Mouse (Mus musculus) heart, adult 18-20 months (tissue): ENCODE data around the gene Clip2. TPM values are rescaled to one million over a fixed set of nuclear protein-coding genes. Genes with fewer than 3 reads are reported as not detected.

Experiments used
- DNase-seq, 2 experiments: peaks; one replicate each; pipeline ENCODE4 v3.0.0; 2021 to 2022; ENCODE audit warnings: mixed read lengths in 1 of 2
- long read RNA-seq, 2 experiments: library from polyadenylated mRNA; stranded (forward); transcript quantifications; one replicate each; pipeline ENCODE4 v2.0.0; 2021
- total RNA-seq, 2 experiments: library from RNA; stranded (reverse); gene quantifications; 2 replicates each; pipeline ENCODE4 v1.2.3; 2021

The Clip2 gene
- total RNA-seq: 1 to 10 TPM; 5.8 TPM
- long read RNA-seq, experiment 1: 0 reads
- long read RNA-seq, experiment 2, full-length matches to known transcripts: 1 of 1 reads
- long read RNA-seq, experiment 2, partial matches to known transcripts: 0 of 1 reads
- long read RNA-seq, experiment 2, other reads (novel, unspliced or antisense): 0 of 1 reads

DNA sequence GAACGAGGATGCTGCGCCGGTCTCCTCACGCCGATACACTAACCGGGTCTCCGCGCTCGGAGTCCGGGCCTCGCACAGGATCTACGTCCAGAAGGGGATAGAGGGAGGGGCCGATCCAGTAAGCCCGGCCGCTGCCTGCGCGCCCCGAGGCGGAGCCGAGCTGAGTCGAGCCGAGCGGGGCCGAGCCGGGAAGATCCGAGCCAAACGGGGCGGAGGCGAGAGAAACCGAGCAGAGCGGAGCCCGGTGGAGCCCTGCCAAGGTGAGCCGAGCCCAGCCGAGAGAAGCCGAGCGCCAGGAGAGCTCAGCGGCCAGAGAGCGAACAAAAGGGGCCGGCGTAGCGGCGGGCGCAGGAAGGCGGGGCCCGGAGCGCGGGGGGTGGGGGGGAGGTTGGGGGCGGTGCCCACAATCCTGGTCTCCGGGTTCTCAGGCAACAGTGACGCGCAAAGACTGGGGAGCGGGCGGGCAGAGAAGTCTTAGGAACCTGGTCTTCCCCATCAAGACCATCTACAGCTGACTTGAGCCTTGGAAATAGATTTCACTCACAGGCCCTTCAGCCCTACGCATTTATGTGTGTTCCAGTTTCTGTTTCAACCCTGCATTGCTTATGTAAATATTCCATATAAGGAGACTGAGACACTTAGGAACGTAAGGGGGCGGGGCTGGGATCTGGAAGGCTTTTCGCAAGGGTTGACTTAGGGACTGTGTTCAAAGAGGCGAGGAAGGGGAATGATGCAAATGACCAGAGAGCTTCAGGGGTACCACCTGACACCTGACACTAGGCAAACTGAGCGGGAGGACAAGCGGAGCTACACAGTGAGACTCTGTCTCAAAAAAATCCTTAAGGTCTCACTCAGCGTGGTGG is at the start of gene Clip2:
Clip2 (minus strand) TSS at position 325 of the 863 bp plus-strand sequence.
- DNase-seq: peak; percentile 98 to 99

DNA sequence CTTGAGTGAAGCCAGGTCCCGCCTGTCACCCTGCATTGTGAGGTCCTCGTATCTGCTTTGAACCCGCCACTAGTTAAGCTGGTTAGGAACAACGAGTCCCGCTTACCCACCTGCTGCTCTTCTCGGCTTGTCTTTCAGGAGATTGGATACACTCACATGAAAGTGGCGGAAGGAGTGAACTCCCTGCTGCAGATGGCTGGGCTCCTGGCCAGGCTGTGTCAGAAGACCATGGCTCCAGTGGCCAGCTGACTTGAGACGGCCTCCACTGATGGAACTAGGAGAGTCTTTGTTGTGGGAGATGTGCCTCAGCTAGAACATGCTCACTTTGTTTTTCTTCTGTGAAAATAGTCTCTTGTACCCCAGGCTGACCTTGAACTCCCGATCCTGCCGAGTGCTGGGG is 45.5 kb upstream of the Clip2 start:
- peak; percentile 34 to 40 for DNase-seq

DNA sequence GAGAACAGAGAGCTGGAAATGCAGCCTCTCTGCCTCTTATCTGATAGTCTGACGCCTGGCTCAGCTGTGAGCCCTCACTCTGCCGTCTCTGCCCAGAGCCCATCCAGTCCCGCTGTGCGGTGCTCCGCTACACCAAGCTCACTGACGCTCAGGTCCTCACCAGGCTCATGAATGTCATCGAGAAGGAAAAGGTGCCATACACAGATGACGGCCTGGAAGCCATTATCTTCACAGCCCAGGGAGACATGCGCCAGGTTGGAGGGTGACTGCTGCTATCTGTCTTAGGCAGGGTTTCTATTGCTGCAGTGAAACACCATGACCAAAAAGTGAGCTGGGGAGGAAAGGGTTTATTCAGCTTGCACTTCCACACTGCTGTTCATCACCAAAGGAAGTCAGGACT is 40.9 kb upstream of the Clip2 start:
- no peak for DNase-seq

DNA sequence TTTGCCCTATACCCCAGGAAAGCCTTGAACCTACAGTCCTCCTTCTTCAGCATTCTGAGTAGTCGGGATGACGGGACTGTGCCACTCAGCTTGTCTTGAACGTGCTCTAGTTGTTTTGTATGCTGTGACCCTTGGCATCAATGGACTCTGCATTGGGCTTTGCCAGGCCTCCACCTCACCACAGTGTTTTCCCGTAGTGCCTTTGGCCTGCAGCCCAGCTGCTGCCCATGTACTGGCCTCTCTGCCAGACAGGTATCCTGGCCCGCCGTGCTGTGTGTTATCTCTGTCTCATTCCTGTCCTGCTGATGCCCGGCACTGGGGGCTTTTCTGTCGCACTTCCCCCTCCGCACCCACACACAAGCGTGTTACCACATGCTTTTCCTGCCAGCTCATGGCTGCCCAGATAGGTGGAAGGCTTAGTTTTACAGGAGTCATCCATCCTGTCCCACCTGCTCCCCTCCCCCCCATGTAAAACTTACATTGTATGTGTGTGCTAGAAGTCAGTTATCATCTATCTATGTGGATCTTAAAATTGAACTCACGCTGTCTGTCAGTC is 39.9 kb upstream of the Clip2 start:
- DNase-seq: peak; percentile 53 to 61

DNA sequence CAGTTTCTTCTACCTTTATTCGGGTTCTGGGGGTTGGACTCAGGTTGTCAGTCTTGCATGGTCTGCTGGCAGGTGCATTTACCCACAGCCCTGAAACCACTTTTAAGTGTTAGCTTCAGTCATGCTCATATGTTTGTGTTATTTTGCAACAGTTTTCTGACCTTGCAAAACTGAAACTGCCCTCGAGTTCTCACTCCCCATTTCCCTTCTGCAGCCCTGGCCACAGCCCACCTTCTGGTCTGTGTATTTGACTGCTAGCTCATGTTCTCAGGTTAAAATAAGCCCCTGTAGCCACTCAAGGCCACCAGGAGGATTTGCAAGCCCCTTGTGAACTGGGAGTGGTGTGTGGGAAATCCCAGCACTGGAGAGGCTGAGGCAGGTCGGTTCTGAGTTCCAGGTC is 37.7 kb upstream of the Clip2 start:
- DNase-seq: no peak

DNA sequence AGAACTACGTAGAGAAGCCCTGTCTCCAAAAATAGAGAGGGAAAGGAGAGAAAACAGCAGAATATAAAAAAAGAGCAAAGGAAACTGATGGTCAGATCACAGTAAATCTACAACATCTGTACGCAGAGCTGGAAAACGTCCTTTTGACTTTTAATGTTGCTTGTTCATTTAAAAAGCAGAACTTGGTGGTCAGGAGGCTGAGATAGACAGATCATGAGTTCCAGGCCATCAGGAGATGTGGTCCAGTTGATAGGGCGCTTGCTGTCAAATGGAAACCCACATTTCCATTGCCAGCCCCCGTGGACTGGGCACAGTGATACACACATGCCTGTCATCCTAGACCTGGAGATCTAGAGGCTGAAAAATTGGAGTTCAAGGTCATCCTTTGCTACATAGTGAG is 32.6 kb upstream of the Clip2 start:
- DNase-seq: no peak

DNA sequence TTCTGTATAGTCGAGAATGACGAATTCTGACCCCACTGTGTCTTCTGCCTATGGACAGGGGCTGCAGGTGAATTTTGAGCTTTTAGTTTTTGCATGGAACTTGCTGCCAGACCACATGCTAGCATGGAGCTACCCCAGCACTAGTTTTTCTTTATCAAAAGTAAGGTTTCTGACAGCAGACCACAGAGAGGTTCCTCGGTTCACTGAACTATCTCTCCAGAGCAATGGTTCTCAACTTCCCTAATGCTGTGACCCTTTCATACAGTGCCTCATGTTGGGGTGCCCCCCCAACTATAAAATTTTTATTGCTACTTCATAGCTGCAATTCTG is 31.6 kb upstream of the Clip2 start:
- no peak for DNase-seq

DNA sequence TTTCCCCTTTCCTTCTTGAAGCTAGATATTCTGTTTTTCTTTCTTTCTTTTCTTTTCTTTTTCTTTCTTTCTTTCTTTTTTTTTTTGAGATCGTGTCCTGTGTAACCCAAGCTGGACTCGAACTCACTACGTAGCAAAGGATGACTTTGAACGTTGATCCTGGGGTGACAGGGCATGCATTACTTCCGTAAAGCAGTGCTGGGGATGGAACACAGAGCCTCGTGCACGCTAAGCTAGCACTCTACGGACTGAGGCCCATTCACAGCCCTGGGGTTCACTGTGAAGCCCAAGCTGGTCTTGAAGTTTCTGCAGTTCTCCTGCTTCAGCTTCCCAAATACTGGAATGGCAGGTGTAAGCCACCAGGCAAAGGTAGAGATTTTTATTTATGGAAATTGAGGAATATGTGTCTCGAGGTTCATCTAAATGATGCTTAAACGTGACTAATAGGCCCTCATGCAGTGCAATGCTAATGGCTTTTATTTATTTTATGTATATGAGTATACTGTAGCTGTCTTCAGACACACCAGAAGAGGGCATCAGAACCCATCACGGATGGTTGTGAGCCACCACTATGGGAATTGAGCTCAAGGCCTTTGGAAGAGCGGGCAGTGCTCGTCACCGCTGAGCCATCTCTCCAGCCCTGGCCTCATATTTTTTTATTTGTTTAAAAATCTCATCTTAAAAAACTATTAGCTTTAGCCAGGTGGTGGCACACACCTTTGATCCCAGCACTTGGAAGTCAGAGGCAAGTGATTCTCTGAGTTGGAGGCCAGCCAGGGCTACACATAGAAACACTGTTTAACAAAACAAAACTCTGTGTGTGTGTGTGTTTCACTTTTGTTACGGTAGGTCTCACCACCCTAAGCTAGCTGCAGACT is 31.0 kb upstream of the Clip2 start:
- no peak for DNase-seq

DNA sequence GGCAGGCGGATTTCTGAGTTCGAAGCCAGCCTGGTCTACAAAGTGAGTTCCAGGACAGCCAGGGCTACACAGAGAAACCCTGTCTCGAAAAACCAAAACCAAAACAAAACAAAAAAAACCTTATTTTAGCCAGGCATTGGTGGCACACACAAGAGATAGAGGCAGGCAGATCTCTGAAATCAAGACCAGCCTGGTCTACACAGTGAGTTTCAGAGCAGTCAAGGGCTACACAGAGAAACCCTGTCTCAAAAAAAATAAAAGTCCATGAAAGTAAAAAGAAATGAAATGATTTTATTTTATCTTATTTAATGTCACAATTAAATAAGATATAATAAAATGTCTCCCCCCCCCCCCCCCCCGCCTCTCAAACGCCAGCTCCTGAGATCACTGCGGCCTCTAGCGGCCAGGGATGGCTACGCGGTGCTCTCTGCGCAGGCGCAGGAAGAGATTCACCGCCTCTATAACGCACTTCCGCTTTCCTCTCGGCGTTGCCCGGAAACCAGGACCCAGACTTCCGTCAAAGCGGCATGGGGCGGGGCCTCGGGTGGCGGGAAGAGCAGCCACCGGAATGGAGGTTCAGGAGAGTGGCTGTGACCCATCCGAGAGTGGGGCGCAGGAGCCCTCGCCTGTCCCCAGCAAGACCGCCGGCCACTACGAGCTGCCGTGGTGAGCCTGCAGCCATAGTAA is 30.1 kb upstream of the Clip2 start:
- peak; percentile 97 to 98 for DNase-seq

DNA sequence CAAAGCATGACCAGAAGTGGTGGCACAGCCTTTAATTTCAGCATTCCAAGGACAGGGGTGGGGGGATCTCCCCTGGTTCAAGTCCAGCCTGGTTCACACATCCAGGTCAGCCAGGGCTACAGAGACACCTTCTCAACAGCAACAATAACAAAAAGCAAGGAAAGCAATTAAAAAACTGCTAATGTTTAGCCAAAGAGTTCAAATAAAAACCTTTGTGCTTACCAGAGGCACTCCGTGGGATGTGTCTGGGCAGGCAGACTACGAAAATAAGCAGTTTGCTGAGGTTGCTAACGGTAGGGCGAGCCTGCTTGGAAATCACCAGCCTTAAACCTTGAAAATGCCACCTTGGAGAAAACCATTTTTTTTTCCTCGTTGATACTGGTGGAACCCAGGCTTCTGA is 28.9 kb upstream of the Clip2 start, which contains the start of gene Rfc2:
Rfc2 (plus strand) TSS at position 221 of the 400 bp plus-strand sequence.
- no peak for DNase-seq

DNA sequence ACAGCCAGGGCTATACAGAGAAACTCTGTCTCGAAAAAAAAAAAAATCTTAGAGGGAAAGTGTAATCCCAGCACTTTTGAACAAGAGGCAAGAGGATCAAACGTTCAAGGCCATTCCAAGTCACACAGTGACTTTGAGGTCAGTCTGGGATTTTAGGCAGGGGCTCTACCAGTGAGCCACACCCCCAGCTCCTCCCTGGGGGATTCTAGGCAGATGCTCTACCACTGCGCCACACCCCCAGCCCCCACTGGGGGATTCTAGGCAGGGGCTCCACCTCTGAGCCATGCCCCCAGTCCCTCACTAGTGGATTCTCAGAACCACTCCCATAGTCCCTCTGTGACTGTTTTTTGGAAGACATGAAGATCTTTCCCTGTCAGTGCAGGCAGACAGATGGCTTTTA is 26.9 kb upstream of the Clip2 start:
- no peak for DNase-seq

DNA sequence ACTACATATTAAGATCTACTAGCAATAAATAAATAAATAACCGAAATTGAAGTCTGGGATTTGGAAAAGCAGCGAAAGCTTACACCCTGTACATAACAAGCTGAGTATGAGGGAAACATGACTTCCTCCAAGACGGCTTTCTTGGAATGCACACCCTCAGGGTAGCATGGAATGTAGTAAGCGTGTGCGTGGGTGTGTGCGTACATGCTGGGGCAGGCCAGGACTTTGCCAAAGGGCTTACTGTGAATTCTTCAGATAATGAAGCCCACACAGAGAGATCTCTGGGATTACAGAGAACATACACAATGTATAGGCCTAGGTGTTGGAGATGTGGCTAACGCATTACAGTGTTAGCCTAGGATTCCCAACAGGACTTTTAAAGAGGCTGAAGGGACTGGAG is 25.3 kb upstream of the Clip2 start:
- no peak for DNase-seq

DNA sequence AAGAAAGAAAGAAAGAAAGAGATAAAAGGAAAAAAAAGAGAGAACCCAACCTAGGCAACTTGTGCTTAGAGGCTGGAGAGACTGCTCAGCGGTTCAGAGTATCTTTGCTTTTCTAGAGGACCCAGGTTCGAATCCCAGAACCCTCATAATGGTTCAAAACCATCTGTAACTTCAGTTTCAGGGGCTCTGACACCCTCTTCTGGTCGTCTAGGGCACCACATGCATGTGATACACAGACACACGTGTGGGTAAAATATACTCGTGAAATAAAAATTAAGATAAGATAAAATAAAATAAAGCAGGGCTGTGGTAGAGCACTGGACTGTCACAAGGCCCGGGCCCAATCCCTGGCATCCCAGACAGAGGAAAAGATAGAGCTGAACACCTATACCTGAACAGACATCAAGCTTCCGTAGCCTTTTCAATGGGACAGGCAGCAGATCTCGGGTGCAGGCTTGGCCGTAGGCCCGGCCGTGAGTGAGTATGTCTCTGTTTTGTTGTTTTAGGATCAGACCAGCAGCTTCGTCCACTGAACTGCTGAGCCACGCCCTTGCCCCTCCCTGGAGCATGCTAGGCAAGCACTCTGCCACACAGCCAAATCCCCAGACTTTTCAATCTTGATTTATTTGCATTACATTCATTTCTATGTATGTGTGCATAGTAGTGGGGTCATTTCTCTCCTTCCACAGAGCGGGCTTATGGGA is 24.4 kb upstream of the Clip2 start:
- DNase-seq: no peak

DNA sequence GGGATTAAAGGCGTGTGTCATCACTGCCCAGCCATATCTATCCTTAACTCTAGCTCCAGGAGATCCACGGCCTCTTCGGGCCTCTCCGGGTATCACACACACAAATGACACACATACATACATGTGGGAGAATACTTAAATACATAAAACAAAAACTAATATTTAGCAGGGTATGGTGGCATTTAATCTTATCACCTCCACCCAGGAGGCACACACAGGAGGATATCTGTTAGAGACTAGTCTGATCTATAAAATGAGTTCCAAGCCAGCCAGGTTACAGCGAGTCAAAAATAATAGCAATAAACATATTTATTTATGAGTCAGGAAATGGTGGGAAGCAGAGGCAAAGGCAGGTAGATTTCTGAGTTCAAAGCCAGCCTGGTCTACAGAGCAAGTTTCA is 23.6 kb upstream of the Clip2 start:
- DNase-seq: no peak

DNA sequence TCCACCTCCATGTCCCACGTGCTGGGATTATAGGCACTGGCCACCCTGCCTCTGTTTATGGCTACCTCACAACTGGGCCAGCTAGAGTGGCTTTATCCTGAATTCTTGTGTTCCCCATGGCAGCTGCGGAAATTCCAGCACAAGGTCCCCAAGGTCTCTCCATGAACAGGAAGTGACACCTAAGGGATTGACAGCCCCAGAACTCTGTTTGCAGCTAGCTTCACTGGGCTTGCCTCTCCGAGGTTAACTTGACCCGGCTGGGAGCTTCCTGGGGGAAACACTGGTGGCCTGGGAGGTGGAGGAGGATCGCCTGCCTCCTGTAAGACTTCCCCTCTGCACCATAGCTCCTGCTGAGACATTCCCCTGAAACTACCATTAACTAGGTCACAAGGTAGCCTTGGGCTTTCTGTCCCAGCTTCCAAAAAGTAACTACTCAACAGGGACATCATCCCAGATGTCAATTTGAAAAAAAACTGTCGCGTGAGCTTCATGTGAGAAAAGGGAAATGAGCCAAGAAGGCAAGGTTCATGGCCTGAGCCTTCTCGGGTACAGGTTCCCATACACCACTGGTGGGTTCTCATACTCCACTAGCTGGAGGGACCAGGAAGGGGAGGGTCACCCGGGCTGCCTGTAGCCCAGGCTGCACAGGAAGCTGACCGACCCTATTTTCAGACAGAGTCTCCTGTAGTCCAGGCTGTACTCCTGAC is 20.4 kb upstream of the Clip2 start:
- peak; percentile 41 to 44 for DNase-seq

DNA sequence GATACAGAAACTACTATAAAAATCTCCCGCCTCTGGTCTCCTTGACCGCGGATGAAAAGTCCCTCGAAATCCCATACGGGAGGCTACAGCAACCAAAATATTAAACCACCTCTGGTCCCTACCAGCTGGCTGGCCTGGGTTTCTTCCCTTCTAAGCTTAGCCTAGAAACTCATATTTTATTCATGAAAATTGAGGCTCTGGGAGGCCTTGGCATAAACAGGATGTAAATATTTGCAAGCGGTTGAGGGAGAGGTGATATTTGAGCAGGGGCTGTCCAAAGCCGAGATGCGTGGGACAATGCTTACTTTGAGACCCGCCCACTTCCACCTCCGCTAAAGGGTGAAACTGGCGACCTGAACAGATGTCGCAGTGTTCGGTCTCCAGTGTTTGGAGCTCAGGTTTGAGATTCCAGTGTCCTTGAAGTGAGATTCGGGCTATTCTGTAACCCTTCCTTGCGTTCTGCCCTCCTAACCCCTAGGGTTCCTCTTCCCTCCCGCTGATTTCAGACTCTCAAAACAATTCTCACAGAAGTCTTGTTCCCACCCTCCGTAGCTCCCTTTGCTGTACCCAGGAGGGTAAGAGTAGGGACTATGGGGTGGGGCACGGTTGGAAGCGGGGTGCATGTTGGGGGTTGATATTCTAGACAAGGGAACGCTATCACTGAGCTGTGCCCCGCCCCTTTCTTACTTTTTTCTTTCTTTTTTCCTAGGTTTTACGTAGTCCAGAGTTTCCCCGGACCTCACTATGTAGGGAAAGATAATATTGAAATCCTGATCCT is 19.7 kb upstream of the Clip2 start:
- peak; percentile 80 to 86 for DNase-seq

DNA sequence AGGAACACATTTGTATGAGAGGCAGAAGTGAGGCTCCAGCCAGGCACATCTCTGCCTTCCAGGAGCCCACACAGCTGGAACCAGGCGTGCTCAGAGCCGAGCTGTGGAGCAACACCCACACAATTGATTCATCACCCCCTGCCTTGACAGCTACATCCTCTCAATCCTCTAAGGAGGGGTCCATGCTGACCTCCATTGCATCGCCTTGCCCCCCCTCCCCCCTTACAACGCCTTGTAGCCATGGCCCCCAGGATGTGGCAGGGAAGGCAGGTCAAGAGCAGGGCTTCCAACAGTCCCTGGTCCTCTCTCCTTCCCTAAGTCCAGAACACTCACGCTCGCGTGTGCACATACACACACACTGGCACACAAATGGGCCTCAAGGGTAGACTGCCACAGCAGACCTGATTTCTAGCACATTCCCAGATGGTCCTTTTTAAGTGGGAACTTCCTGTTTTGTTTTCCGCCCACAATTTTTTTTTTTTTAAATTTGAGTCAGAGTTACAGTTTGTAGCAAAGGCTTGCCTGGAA is 16.8 kb upstream of the Clip2 start:
- DNase-seq: peak; percentile 32 to 63

DNA sequence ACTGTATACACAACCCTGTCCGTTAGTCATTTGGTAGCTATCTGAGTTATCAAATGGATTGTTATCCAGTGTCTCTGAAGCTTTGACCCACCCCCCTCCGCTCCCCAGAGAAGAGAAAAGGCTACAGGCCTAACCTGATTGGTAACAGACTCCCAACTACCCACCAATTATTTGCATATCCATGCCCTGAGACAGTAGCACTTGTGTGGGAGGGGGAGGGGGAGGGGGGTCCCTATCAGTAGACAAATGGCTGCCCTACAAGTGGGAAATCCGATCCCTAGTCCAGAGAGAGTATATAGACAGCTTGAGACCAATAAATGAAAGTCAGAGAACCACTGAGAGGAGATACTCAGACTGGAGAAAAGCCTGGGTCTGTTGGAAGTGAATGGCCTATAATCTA is 15.8 kb upstream of the Clip2 start:
- DNase-seq: no peak

DNA sequence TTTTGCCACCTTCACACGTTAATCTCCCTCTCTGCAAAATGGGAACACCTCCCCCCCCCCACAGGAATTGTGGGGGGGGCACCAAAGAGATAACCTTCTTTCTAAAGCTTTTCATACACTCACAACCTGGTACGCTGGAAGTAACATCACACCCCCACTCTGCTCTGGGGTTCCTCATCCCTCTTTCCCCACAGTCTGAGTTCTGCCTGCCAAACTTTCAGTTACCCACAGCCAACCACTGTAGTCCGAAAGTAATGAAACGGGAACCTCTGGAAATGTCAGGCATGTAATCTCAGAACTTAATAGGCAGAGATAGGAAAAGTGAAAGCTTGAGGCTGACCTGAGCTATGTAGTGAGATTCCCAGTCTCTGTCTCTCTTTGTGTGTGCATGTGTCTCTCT is 15.2 kb upstream of the Clip2 start:
- peak in 1 of 2 experiments; percentile 21 for DNase-seq

DNA sequence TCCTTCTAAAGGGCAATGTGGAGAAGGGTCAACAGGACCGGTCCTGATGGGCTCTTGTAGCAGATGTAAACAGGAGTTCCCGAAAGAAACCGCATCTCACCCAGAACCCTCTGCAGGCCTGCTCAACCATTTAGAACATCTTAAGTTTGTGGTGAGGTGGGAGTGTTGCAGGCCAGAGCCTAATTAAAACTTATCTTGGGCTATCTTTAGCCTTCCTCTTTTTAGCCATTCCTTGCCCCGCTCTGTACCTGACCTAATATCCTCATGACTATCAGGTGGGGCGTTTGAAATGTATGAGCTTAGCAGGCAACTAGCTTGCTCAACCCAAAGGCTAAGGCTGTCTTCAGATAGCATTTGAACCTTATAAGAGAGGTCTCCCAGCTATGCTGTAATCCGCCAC is 13.5 kb upstream of the Clip2 start:
- DNase-seq: no peak
